Comparison of ENCODE assay signal across 19 mouse cellular contexts in genomic region chr1:26387938-26388897, GRCm38 (mm10).
DNase-seq lines count a peak whose midpoint lies in the region; ATAC-seq and TF ChIP-seq lines count a peak whose summit lies in the region.
"Had no signal": no experiment of that assay in that cellular context is flagged by ENCODE, and none has a peak within 500 bp of the region (broad histone marks: within the 10 kb centered on the region; RNA-seq: fewer than 3 reads in every experiment).

No protein-coding gene starts in this region.

- no peaks in the 10 kb centered on the region for H3K4me1 ChIP-seq in midbrain, embryonic 11.5 days (ENCODE audit: control insufficient read depth, insufficient read depth, low read length)
- H3K4me1 ChIP-seq in midbrain, embryonic 10.5 days = peaks cover 11% of the 10 kb centered on the region
- H3K4me1 ChIP-seq in forebrain, embryonic 12.5 days = peaks cover 8% of the 10 kb centered on the region
- H3K4me1 ChIP-seq in heart, adult 2 months (ENCODE audit: control insufficient read depth, insufficient read depth, low read length) = no peaks in the 10 kb centered on the region
- H3K4me1 ChIP-seq: intestine, embryonic 15.5 days had no signal

- intact Hi-C loops in heart, adult 2 months (cut with DNase I) = no loop called here

- no peaks in the 10 kb centered on the region for H3K79me2 ChIP-seq in heart, adult 2 months (replicated peaks; ENCODE audit: control insufficient read depth, insufficient read depth, low read length)

- H3K27ac ChIP-seq in midbrain, embryonic 11.5 days (ENCODE audit: low read depth, low read length) = no peak overlapping the region
- no peak overlapping the region for H3K27ac ChIP-seq in midbrain, embryonic 10.5 days (replicated peaks)
- H3K27ac ChIP-seq in forebrain, embryonic 12.5 days = no peak overlapping the region
- H3K27ac ChIP-seq in heart, adult 2 months = no peak overlapping the region
- H3K27ac ChIP-seq: intestine, embryonic 15.5 days had no signal

- ATAC-seq in midbrain, embryonic 11.5 days (ENCODE audit: low FRiP score) = peak; percentile 40
- peak; percentile 81 for ATAC-seq in forebrain, embryonic 12.5 days (ENCODE audit: low FRiP score)
- ATAC-seq in megakaryocyte progenitor cell, adult 5-6 weeks (replicated peaks; ENCODE audit: poor library complexity) = no peak
- ATAC-seq: intestine, embryonic 15.5 days; liver, postnatal 0 days; Patski had no signal

- no peak overlapping the region for H3K9ac ChIP-seq in midbrain, embryonic 11.5 days (ENCODE audit: low read length)
- H3K9ac ChIP-seq in forebrain, embryonic 12.5 days = no peak overlapping the region
- H3K9ac ChIP-seq in heart, adult 2 months (ENCODE audit: low read depth, low read length) = no peak overlapping the region
- H3K9ac ChIP-seq: intestine, embryonic 15.5 days; liver, postnatal 0 days had no signal

- H3K4me3 ChIP-seq in midbrain, embryonic 11.5 days (ENCODE audit: low read depth, low read length) = no peak overlapping the region
- H3K4me3 ChIP-seq in midbrain, embryonic 10.5 days = no peak overlapping the region
- H3K4me3 ChIP-seq in forebrain, embryonic 12.5 days (replicated peaks) = no peak overlapping the region
- no peak overlapping the region for H3K4me3 ChIP-seq in heart, adult 2 months
- H3K4me3 ChIP-seq: erythroblast, embryonic 14.5 days; intestine, embryonic 15.5 days had no signal

- no peak for TF ChIP-seq CTCF in heart, adult 2 months (IDR thresholded peaks at IDR 0.05)

- H3K36me3 ChIP-seq in midbrain, embryonic 11.5 days (ENCODE audit: control insufficient read depth, insufficient read depth, low read length) = no peaks in the 10 kb centered on the region
- H3K36me3 ChIP-seq in midbrain, embryonic 10.5 days = no peaks in the 10 kb centered on the region
- H3K36me3 ChIP-seq in forebrain, embryonic 12.5 days (replicated peaks) = no peaks in the 10 kb centered on the region
- H3K36me3 ChIP-seq in heart, adult 2 months (ENCODE audit: control insufficient read depth, insufficient read depth, low read length) = no peaks in the 10 kb centered on the region
- H3K36me3 ChIP-seq: intestine, embryonic 15.5 days had no signal

- no peak for DNase-seq in midbrain, embryonic 11.5 days (ENCODE audit: low spot score, missing footprints)
- no peak for DNase-seq in midbrain, embryonic 10.5 days (ENCODE audit: low spot score)
- peak; percentile 8 for DNase-seq in hindlimb bud, embryonic 11.5 days (ENCODE audit: extremely low spot score, low read depth, low spot score)
- peak; percentile 15 for DNase-seq in retina, embryonic 14.5 days (ENCODE audit: low spot score)
- no peak for DNase-seq in heart, adult 2 months
- no peak for DNase-seq in layer of hippocampus, adult 8-10 months (ENCODE audit: low spot score in 2 of 2)
- DNase-seq: adrenal gland, postnatal 36 days; cerebellum, adult 8-10 months; heart, postnatal 14 days; kidney, postnatal 4 days; liver, postnatal 0 days; lung, postnatal 14 days; thymus, postnatal 25 days had no signal

- H3K27me3 ChIP-seq in midbrain, embryonic 11.5 days (ENCODE audit: control insufficient read depth, insufficient read depth, low read length) = no peaks in the 10 kb centered on the region
- no peaks in the 10 kb centered on the region for H3K27me3 ChIP-seq in midbrain, embryonic 10.5 days (ENCODE audit: low read depth, poor library complexity, severe bottlenecking)
- no peaks in the 10 kb centered on the region for H3K27me3 ChIP-seq in forebrain, embryonic 12.5 days
- H3K27me3 ChIP-seq in heart, adult 2 months (ENCODE audit: control insufficient read depth, insufficient read depth, low read length) = no peaks in the 10 kb centered on the region
- H3K27me3 ChIP-seq: intestine, embryonic 15.5 days; Patski had no signal

- 21% methylated on average over 11 of the region's 11 CpGs for WGBS in midbrain, embryonic 11.5 days
- 21% methylated on average over 11 of the region's 11 CpGs for WGBS in midbrain, embryonic 10.5 days
- WGBS in forebrain, embryonic 12.5 days = 8% methylated on average over 11 of the region's 11 CpGs
- WGBS in heart, adult 2 months = 30% methylated on average over 11 of the region's 11 CpGs

- no peak for TF ChIP-seq EP300 in heart, adult 2 months (IDR thresholded peaks at IDR 0.05; ENCODE audit: insufficient read depth, low read depth, low read length)

- no peak overlapping the region for H3K4me2 ChIP-seq in midbrain, embryonic 11.5 days
- H3K4me2 ChIP-seq in forebrain, embryonic 12.5 days = peak overlapping the region; percentile 34
- H3K4me2 ChIP-seq: heart, embryonic 11.5 days; intestine, embryonic 15.5 days had no signal

- no peak for TF ChIP-seq POLR2A in heart, adult 2 months (IDR thresholded peaks at IDR 0.05; ENCODE audit: insufficient read depth, low read depth, low read length)

- H3K9me3 ChIP-seq in midbrain, embryonic 11.5 days (ENCODE audit: control insufficient read depth, low read length) = no peaks in the 10 kb centered on the region
- no peaks in the 10 kb centered on the region for H3K9me3 ChIP-seq in midbrain, embryonic 10.5 days (replicated peaks)
- no peaks in the 10 kb centered on the region for H3K9me3 ChIP-seq in forebrain, embryonic 12.5 days
- H3K9me3 ChIP-seq: intestine, embryonic 15.5 days had no signal

Comparison
In these comparisons a context has a peak if more than half of its experiments do, and no peak if none do; other contexts are left out.
1. DNase-seq: peak in hindlimb bud, embryonic 11.5 days (single experiment) and retina, embryonic 14.5 days (single experiment); none in midbrain, embryonic 11.5 days (single experiment), midbrain, embryonic 10.5 days (single experiment), heart, adult 2 months (0 of 2) and layer of hippocampus, adult 8-10 months (0 of 2).